In the genomic region with DNA sequence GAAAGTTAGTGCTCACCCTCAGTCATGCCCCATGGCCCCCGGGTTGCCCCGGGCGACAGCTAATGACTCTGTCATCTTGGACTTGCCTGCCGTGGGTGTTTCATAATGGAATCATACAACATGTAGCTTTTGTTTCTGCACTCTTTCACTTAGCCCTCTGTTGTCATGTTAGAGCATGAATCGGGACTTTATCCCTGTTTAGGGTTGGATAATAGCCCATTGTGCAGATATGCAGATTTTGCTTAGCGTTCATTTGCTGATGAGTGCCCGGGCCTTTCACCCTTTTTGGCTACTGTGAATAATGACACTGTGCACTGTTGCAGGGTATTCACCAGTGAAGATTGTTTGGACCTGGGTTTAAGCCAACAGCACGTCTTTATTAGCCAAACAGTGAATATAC, we compare ENCODE assay signal across 15 mouse cellular contexts. TPM values are rescaled to one million over a fixed set of nuclear protein-coding genes. Genes with fewer than 3 reads are reported as not detected.
DNase-seq lines count a peak whose midpoint lies in the region; ATAC-seq lines count a peak whose summit lies in the region.
"Had no signal": no experiment of that assay in that cellular context is flagged by ENCODE, and none has a peak within 500 bp of the region (broad histone marks: within the 10 kb centered on the region; RNA-seq: fewer than 3 reads in every experiment).

No protein-coding gene starts in this region.

- no peak overlapping the region for H3K4me2 ChIP-seq in forebrain, embryonic 14.5 days (ENCODE audit: low read length)
- H3K4me2 ChIP-seq: heart, embryonic 15.5 days; lung, embryonic 15.5 days had no signal

- WGBS in forebrain, embryonic 14.5 days = 6% methylated on average over 8 of the region's 8 CpGs

- no peaks in the 10 kb centered on the region for H3K36me3 ChIP-seq in forebrain, embryonic 14.5 days (ENCODE audit: control insufficient read depth, insufficient read depth, low read length)
- H3K36me3 ChIP-seq: heart, embryonic 15.5 days; lung, embryonic 15.5 days had no signal

- H3K27me3 ChIP-seq in forebrain, embryonic 14.5 days (replicated peaks; ENCODE audit: control insufficient read depth, insufficient read depth, low read length) = peaks cover 25% of the 10 kb centered on the region; the same call in 1 of the 2 replicates

- ATAC-seq in forebrain, embryonic 14.5 days = peak; percentile 92
- ATAC-seq: intestine, embryonic 16.5 days had no signal

- H3K4me1 ChIP-seq in forebrain, embryonic 14.5 days (ENCODE audit: control insufficient read depth, insufficient read depth, low read length) = peaks cover 11% of the 10 kb centered on the region
- H3K4me1 ChIP-seq: heart, embryonic 15.5 days; lung, embryonic 15.5 days had no signal

- H3K9me3 ChIP-seq in forebrain, embryonic 14.5 days (replicated peaks; ENCODE audit: control insufficient read depth, low read length) = no peaks in the 10 kb centered on the region
- H3K9me3 ChIP-seq: heart, embryonic 15.5 days; lung, embryonic 15.5 days had no signal

- H3K4me3 ChIP-seq in forebrain, embryonic 14.5 days (ENCODE audit: low read depth, low read length) = no peak overlapping the region
- H3K4me3 ChIP-seq: heart, embryonic 15.5 days; lung, embryonic 15.5 days had no signal

- H3K27ac ChIP-seq in forebrain, embryonic 14.5 days (ENCODE audit: low read depth, low read length) = no peak overlapping the region
- H3K27ac ChIP-seq: heart, embryonic 15.5 days; lung, embryonic 15.5 days had no signal

- DNase-seq in embryo, embryonic 11 days = peak; percentile 42
- no peak for DNase-seq in embryo, embryonic 10 days (ENCODE audit: low spot score)
- peak; percentile 50 for DNase-seq in Muller cell, postnatal 12 days (ENCODE audit: inconsistent ontology term)
- peak; percentile 93 for DNase-seq in forebrain, embryonic 14.5 days (ENCODE audit: low spot score)
- DNase-seq in mesoderm, embryonic 11.5 days (ENCODE audit: low read depth, low spot score) = peak; percentile 53
- no peak for DNase-seq in frontal cortex, postnatal 36 days (ENCODE audit: low spot score in 2 of 2)
- no peak for DNase-seq in kidney, postnatal 14 days
- no peak for DNase-seq in gastrocnemius, adult 18-20 months (ENCODE audit: low spot score)
- DNase-seq: cerebellum, postnatal 10 days; gastrocnemius, postnatal 25 days; right cerebral cortex, postnatal 14 days; thymus, postnatal 25 days had no signal

- no peak overlapping the region for H3K9ac ChIP-seq in forebrain, embryonic 14.5 days (ENCODE audit: low read length)
- H3K9ac ChIP-seq: heart, embryonic 15.5 days; lung, embryonic 15.5 days had no signal

RNA-seq across cellular contexts. Expression of gene Capn5, which starts 8.6 kb away (rescaled TPM):
- 6.1 and 8.2 TPM in 2 replicates for polyA plus RNA-seq in forebrain, embryonic 14.5 days (2014; fragmentation: Nextera tagmentation; extraction: Ambion mirVana)
- total RNA-seq in gastrocnemius, adult 18-20 months (2021) = 1 to 10 TPM in 1 of 2 experiments, under 1 TPM in 1; 0.98 to 1.6 TPM

RNA-seq across cellular contexts. Expression of gene B3gnt6, which starts 12.6 kb away (rescaled TPM):
- 0.19 and 0.32 TPM in 2 replicates for polyA plus RNA-seq in forebrain, embryonic 14.5 days (2014; fragmentation: Nextera tagmentation; extraction: Ambion mirVana)
- total RNA-seq in gastrocnemius, adult 18-20 months (2021) = not detected
- total RNA-seq: gastrocnemius, postnatal 25 days had no signal
- polyA plus RNA-seq: heart, embryonic 15.5 days; intestine, embryonic 16.5 days had no signal

RNA-seq across cellular contexts. Expression of gene Omp, which starts 41.3 kb away (rescaled TPM):
- 0.30 and 0.32 TPM in 2 replicates for polyA plus RNA-seq in forebrain, embryonic 14.5 days (2014; fragmentation: Nextera tagmentation; extraction: Ambion mirVana)
- total RNA-seq in gastrocnemius, adult 18-20 months (2021) = under 1 TPM in 1 of 2 experiments, not detected in 1; 0.09 TPM

Comparison
In these comparisons a context has a peak if more than half of its experiments do, and no peak if none do; other contexts are left out.
1. DNase-seq: peak in embryo, embryonic 11 days (single experiment), Muller cell, postnatal 12 days (single experiment), forebrain, embryonic 14.5 days (single experiment) and mesoderm, embryonic 11.5 days (single experiment); none in embryo, embryonic 10 days (single experiment), frontal cortex, postnatal 36 days (0 of 2), kidney, postnatal 14 days (single experiment) and gastrocnemius, adult 18-20 months (single experiment).